Comparison of ENCODE assay signal across 33 mouse cellular contexts in genomic region chr10:99578366-99578765, GRCm38 (mm10).
"Had no signal": no experiment of that assay in that cellular context is flagged by ENCODE, and none has a peak within 500 bp of the region (broad histone marks: within the 10 kb centered on the region; RNA-seq: fewer than 3 reads in every experiment).

No protein-coding gene starts in this region.

- DNase-seq: heart, postnatal 10 days; heart, postnatal 14 days; heart, postnatal 36 days; heart, postnatal 4 days; kidney, adult 11 months; kidney, adult 18-20 months; kidney, adult 2 months; kidney, adult 8-10 months; kidney, adult 9 months; kidney, postnatal 10 days; kidney, postnatal 14 days; kidney, postnatal 25 days; kidney, postnatal 36 days; kidney, postnatal 4 days; layer of hippocampus, adult 9-11 months; layer of hippocampus, postnatal 36 days had no signal

- H3K4me2 ChIP-seq: heart, embryonic 11.5 days; heart, embryonic 12.5 days; heart, embryonic 13.5 days; heart, embryonic 15.5 days; hindbrain, embryonic 12.5 days; hindbrain, embryonic 14.5 days; hindbrain, embryonic 15.5 days; intestine, embryonic 15.5 days; kidney, embryonic 15.5 days had no signal

- H3K4me1 ChIP-seq: heart, embryonic 15.5 days; intestine, embryonic 15.5 days had no signal

- H3K9ac ChIP-seq: heart, embryonic 12.5 days; heart, embryonic 15.5 days; hindbrain, embryonic 12.5 days; hindbrain, embryonic 14.5 days; hindbrain, embryonic 15.5 days; intestine, embryonic 15.5 days; kidney, embryonic 15.5 days had no signal

- H3K4me3 ChIP-seq: heart, embryonic 10.5 days; heart, embryonic 12.5 days; heart, embryonic 13.5 days; heart, embryonic 15.5 days; hindbrain, embryonic 12.5 days; hindbrain, embryonic 15.5 days; intestine, embryonic 15.5 days; kidney, embryonic 15.5 days; layer of hippocampus, adult 2 months had no signal

- ATAC-seq: hindbrain, embryonic 16.5 days; hindbrain, postnatal 0 days; inflammation-experienced regulatory T-cells, adult 6 months; intestine, embryonic 15.5 days; intestine, embryonic 16.5 days; intestine, postnatal 0 days had no signal

- H3K36me3 ChIP-seq: heart, embryonic 10.5 days; heart, embryonic 12.5 days; heart, embryonic 13.5 days; heart, embryonic 15.5 days; hindbrain, embryonic 12.5 days; hindbrain, embryonic 15.5 days; intestine, embryonic 15.5 days; kidney, embryonic 15.5 days had no signal

- H3K27ac ChIP-seq: heart, embryonic 10.5 days; heart, embryonic 13.5 days; heart, embryonic 15.5 days; hindbrain, embryonic 12.5 days; hindbrain, embryonic 14.5 days; hindbrain, embryonic 15.5 days; hindbrain, postnatal 0 days; intestine, embryonic 15.5 days; kidney, embryonic 15.5 days; kidney, postnatal 0 days; layer of hippocampus, adult 2 months had no signal

- H3K27me3 ChIP-seq: heart, embryonic 12.5 days; heart, embryonic 13.5 days; heart, embryonic 15.5 days; hindbrain, embryonic 12.5 days; hindbrain, embryonic 15.5 days; intestine, embryonic 15.5 days; kidney, embryonic 15.5 days had no signal

- H3K9me3 ChIP-seq: heart, embryonic 10.5 days; heart, embryonic 12.5 days; heart, embryonic 13.5 days; heart, embryonic 15.5 days; hindbrain, embryonic 12.5 days; hindbrain, embryonic 15.5 days; intestine, embryonic 15.5 days; kidney, embryonic 15.5 days had no signal
